Mouse (Mus musculus) heart, adult 11 months (tissue): Measurements from ENCODE around the gene Atg101.
"Not testable (repeated sequence)": the region's sequence is repeated elsewhere in the genome, so short reads cannot be mapped to it uniquely, and the experiment has no call there.

Experiments
- DNase-seq: peaks from one replicate; pipeline ENCODE4 v3.0.0; 2022

The Atg101 gene

DNA sequence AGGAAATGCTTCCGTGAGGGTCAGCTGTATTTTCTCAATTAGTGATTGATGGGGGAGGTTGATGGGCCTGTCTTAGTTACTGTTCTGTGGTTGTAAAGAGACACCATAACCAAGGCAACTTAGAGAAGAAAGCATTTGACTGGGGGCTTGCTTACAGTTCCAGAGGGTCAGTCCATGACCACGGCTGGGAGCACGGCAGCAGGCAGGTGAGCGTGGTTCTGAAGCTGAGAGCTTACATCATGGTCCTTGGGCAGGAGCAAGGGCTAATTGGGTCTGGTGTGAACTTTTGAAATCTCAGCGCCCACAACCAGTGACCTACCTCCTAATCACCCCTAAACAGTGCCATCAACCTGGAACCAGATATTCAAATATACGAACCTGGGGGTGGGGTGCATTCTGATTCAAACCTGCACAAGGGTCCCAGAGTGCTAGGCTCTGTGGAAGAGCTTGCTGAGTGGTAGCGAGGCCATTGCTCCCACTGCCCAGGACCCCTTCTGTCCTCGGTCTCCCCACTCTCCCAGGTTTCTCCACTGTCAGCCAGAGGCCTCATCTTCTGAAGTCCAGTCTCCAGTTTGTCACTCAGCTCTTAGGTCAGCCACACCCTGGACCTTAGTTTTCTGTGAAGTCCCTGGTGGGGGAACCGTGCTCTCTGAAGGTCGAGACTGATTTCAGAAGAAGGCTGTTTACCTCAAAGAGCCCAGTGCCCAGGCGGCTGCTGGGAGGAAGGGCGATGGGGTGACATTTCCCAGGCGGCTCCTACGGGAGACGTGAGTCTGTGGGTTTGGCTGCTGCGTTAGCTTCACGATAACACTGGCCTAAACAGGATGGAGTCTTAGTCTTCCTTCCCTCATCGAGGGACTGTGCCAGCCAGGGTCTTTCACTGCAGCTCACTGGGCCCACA lies 33.1 kb downstream of the Atg101 start:
- DNase-seq: peak; percentile 94

DNA sequence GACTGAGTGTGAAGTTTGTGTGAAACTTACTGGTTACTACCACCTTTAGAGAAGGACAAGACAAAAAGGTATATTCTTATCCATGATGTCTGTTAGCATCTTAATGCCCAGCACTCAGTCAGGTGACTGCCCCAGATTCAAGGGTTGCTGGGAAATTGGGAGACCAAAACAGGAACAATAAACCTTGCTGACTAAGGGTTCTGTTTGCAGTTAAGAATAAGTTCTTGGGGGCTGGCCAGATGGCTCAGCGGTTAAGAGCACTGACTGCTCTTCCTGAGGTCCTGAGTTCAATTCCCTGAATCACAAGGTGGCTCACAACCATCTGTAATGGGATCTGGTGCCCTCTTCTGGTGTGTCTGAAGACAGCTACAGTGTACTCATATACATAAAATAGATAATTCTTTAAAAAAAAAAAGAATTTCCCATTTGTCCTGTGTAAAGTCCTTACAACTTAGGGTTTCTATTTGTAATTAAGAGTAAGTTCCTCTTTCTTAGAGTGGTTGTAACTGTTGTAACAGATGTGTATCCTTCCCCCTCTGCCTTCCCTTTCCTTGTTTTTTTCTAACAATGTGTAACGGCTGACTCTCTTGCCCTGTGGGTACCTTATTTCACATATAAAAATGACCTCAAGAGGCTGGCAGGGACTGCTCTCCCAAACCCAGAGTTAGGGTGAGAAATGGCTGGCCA lies 33.9 kb downstream of the Atg101 start:
- DNase-seq: no peak

DNA sequence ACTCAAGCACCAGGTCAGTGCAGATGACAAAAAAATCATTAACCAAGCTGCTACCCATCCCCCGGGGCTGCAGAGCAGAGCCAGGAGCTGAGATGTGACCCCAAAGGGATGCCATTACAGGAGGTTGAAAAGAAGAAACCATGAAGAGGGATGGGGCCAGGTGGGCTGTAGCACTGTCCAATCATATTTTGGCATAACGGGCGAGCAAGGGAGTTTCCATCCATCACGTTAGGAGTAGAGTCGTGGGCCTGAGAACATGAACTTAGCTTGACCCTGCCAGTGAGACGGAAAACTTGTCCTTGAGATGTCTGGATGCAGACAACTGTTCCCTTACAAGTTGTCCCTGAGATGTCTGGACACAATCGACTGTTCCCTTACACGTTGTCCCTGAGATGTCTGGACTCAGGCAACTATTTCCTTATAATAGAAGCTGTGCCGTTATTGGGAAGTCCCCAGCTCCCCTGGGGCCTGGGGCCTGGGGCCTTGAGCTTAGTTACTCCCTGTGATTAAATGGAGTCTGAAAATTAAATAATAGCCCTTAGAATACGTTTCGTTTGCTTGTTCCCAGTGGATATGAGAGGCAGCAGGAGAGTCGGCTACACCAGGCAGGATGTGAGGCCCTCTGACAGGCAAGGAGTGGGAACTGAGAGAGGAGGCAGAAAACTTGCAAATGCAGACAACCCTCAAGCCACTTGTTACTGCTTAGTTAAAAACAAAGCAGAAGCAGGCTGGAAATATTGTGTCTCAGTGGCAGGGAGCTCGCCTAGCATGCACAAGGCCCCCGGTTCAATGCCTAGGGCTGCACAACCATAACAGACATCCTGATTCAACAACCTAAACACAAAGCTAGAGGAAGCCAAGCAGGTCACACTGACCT lies 35.1 kb downstream of the Atg101 start:
- DNase-seq: peak; percentile 96

DNA sequence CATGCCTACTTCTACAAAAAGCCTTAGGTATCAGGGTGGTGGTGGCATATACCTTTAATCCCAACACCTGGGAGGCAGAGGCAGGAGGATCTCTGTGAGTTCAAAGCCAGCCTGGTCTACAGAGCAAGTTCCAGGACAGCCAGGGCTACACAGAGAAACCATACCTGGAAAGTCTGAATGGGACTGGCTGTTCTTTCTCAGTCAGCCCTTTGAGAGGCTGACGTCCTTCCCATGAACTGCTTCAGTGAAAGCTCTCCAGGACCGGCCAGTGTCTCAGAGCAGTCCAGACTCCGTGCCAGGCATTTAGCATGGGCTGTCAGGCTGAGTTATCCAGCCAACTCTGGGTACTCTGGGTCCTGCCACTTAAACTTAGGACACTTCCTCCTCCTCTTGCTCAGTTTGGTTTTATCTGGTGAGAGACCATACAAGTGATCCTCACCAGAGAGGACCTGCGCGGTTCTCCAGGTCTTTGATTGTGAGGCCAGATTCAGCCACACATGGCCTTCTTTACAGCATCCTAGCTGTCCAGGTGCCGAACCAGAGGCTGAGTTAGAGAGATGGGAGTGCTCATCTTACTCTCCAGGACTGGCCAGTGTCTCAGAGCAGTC lies 36.0 kb downstream of the Atg101 start:
- DNase-seq: peak; percentile 94

DNA sequence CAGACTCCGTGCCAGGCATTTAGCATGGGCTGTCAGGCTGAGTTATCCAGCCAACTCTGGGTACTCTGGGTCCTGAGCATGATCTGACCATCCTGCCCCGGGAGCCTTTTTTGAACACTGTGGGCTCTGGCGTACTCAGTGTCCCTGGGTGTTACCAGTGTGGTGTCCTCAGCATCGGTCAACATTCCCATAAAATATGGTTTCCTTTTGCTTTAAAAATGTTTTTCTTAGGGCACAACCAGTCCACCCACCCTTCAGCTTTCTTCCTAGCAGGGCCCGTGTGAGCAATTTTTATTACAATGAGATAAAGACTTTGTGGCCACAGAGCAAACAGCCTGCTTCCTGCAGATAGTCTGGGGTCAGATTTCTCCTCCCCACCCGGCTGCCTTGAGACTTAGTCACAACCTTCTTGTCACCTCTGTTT lies 36.6 kb downstream of the Atg101 start:
- DNase-seq: peak; percentile 97

DNA sequence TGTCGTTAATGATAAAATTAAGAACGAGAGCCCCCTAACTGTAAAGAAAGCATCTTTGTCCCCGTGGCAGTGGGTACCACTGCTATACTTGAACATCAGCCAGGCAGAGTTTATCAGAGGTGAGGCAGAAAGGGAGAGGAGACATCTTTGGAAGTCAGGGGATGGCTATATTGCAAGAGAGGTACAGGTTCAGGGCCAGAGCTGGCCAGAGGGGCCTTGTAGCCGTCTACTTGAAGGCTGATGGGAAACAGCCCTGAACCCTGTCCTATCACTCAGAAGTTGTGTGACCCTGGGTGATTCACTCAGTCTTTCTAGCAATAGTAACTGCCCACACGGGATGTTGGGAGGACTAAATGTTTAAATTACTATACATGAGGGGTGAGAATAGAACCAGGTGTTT lies 37.1 kb downstream of the Atg101 start:
- peak; percentile 92 for DNase-seq

DNA sequence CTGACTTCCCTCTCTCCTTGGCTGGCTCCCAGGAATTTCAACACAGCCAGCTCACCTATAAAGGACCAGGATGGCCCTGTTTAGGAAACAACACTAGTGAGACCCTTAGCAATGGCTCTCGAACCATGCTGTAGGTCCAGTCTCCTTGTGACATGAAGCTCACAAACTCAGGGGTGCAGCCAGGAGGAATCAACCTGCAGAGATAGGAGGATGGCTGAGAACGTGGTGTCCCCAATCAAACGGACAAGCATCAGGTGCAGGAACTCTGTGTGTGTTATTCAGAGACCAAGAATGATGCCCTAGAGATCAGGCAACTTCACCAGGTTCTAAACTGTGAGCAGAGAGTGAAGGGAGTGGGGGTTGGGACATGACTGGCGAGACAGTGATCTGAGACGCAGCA lies 38.0 kb downstream of the Atg101 start:
- DNase-seq: peak; percentile 86

DNA sequence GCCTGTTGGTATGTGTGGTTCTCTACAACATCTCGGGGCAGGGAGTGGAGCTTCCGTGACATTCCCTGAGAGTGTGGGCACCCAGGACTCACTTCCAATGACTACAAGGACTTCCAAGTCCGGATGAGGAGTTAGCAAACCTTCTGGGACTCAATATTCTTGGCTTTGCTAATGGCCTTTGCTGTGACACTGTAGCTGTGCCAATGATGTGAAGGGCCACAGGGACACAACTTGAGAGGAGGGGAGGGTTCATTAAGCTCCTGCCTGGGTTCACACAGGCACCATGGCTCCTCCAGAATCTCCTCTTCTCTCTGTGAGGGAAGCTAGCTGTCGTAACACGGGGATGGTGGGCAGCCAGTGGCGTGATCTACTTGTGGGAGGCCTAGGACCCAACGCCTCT lies 38.6 kb downstream of the Atg101 start:
- peak; percentile 90 for DNase-seq

DNA sequence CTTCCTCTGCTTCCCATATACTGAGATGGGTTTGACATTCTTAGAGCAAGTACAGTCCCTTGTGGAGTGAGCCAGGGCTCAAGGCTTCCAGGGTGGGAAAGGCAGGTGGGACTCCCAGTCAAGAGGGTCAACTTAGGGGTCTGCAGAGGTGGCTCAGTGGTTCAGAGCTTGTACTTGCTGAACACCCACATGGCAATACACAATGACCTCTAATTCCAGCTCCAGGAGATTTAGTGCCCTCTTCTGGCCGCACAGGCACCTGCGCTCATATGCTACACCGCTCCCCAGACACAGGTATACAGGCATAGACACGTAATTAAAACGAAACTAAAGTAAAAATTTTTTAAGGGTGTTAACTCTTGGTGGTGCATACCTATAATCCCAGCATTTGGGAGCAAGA lies 39.4 kb downstream of the Atg101 start:
- DNase-seq: peak; percentile 87

DNA sequence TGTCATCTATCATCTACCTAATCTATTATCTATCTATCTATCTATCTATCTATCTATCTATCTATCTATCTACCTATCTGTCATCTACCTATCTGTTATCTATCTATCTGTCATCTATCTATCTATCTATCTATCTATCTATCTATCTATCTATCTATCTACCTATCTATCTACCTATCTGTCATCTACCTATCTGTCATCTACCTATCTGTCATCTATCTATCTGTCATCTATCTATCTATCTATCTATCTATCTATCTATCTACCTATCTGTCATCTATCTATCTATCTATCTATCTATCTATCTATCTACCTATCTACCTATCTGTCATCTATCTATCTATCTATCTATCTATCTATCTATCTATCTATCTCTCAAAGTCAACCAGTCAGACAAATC lies 40.3 kb downstream of the Atg101 start:
- DNase-seq: not testable (repeated sequence)

DNA sequence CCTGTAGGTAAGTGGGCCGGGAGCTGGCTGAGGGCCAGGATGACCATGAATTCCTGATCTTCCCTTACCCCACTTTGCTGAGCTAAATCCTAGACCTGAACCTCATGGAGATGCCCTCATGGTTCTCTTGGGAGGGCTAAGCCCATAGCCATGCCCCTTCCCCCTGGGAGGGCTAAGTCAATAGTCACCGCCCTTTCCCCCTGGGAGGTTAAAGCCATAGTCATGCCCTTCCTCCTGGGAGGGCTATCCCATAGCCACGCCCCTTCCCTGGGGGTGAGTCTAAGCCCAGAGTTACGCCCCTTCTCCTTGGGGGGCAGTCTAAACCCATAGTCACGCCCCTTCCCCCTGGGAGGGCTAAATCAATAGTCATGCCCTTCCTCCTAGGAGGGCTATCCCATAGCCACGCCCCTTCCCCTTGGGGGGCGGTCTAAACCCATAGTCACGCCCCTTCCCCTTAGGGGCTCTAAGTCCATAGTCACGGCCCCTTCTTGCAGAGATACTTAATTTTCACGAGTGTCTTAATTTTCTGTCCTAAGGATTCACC lies 42.0 kb downstream of the Atg101 start:
- peak; percentile 93 for DNase-seq

DNA sequence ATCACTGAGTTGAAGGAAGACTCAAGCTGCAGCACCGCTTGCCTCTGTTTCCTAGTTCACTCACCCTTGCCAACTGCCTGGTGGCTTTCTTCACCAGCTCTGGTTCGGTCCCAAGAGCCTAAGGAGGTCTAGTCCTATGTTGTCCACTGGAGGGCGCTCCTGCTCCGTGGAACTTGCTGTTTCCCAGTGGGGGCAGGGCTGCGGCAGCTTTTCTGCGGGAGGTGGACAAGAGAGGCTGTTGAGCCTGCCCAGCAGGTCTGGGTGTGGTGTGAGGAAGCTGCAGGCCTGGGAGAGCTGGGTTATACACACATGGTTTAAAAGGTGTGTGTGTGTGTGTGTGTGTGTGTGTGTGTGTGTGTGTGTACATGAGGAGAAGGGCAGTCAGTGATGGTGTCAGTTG lies 43.2 kb downstream of the Atg101 start:
- peak; percentile 97 for DNase-seq

DNA sequence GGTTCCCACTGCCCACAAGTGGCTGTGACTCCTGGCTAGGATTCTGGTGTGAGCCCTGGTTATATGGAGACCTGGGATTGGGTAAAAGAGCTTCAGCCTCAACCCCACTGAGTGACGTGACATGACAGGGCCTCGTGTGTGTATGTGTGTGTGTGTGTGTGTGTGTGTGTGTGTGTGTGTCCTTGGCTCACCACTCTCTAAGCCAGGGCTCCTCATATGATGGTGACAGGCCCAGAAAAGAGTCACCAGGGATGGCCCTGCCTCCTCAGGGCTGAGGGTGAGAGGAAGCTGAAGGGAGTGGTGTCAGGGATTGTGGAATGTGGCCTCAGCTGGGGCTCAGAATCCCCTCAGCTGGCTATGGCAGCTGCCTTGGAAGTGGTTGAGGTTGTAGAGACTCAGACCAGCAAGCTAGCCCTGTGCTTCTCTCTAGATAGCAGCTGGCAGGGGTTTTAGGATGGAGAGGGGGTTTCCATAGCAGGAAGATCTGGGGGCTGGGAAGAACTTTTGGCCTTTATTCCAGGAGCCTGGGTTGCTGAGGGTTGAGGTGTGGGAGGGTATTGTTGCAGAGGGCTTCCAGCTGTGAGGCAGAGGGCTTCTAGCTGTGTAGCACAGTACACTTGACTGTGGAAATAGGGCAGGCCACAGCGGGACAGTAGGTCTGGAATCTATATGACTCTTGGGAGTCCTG lies 44.9 kb downstream of the Atg101 start:
- peak; percentile 91 for DNase-seq

DNA sequence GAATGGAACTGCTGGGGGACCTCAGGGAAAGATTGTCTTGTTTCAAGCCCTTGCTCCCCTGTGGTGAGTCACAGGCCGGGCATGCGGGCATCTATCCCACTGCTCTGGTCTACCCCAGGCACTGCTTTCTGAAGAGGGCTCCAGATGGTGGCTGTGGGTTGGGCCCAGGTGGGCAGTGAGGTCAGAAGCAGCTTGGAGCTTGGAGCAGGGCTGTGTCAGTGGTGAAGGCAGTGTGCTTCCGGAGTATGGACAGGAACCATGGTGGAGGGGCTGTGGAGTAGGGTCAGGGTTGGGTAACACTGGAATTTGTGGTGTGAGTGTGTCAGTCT lies 45.5 kb downstream of the Atg101 start:
- DNase-seq: peak; percentile 87

DNA sequence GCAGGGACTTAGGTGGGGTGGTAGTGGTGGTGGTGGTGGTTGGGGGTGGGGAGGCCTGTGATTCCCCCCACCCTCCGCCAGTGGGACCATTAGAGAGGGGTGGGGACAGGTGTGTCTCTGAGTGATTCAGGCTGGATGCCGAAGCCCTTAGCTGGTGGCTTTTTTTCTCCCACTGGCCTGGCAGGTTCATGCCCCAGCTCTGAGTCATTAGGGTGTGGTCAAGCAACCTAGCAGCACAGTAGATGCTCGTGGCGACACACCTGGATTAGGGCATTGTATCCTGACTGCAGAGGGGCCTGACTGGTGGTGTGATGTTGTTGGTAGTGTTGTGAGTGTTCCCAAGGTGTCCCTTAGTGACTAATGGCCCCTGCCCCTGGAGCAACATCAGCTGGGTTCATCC lies 47.0 kb downstream of the Atg101 start:
- peak; percentile 87 for DNase-seq

DNA sequence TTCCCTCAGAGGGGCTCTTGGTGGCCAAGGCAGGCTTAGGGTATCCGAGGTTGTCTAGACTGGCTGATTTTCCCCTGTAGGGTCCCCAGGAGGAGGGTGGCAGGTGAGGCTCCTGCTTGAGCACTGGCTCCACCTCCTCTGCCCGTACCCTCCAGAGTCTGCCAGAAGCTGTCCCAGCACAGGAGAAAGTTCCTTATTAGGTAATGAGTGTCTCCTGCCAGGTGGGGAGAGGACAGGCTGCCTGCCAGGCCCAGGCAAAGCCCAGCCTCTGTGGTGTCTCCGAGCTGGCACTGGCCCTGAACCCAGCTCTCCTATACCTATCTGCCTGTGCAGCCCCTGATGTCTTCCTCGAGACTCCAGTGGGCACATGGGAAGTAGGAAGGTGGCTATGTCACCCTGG lies 48.3 kb downstream of the Atg101 start:
- DNase-seq: peak; percentile 94

DNA sequence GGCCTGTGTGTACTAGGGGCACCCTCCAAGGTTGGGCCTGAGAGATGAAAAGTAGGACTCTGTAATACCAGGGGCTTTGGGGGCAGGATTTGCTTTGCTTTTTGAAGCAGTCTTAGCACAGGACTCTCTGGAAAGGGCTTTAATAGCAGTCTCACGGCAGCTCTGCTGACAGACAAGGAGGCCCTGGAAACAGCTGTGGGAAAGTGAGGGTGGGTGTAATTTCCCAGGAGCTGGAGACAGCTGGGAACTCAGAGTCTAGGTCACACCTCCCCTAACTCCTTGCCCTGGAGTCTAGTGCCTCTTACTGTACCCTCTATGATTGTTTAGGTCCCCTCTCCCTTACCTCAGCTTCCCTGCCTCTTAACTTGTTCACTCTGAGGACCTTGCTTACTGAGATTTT lies 49.1 kb downstream of the Atg101 start:
- peak; percentile 76 for DNase-seq

DNA sequence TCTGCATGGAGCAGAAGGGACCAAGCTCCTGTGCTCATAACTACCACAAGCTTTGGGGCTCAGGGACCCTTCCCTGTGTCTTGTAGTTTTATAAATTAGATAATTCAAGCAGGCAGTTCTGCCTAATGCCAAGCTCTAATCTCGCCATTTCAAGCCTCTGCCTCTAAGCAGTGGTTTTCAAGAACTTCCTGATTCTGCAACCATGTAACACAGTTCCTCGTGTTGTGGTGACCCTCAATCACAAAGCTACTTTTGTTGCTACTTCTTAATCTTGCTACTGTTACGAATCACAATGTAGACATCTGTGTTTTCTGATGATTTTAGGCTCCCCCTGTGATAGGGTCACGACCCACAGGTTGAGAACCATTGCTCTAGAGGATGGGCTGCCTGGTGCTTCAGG lies 49.6 kb downstream of the Atg101 start:
- no peak for DNase-seq

DNA sequence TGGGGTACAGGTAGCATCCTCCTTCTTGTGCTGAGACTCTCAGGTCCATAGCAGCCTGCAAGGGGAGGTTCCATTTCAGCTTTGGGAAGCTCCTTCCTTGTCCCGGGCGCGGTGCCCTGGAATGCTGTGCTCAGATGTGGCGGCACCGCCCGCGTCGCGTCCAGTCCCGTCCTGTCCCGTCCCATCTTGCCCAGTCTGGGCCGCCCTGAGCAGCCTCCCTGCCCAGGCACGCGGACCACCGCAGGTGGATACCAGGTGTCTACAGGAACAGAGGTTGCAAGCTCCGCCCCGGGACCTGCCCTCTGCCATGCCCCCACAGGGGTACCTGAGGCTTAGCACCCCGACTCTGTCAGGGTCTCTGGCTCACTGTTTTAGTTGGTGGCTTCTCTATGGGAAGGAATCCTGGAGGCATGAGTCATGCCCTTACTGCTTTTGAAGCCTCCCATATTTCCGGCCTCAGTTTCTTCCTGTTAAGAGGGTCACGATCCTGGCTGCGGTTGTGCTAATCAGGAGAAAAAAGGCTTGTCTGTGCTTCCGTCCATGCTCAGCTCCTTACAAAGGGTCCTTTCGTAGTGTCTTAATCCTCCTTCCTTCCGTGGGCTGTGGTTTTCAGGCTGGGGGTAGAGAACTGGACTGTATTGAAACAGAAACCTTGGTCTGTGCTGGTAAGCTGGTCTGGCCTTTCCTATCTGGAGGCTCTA lies 52.6 kb downstream of the Atg101 start:
- peak; percentile 94 for DNase-seq

DNA sequence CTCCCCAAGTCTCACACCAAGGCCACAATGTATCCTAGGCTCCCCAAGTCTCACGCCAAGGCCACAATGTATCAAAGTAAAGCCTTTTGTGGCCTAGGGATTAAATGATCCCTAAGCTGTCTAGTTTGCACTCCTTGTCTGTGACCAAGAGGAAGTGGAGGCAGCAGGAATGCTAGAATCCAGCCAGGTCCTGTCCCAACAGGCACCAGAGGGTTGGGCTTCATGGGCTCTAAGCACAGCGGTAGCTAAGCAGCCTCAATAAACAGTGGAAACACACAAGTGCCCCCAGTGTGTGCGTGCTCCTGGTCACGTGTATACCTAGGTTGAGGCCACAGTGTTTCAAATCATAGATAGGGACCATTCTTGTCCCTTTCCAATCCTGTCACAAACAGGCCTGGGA lies 54.3 kb downstream of the Atg101 start:
- DNase-seq: peak; percentile 96

DNA sequence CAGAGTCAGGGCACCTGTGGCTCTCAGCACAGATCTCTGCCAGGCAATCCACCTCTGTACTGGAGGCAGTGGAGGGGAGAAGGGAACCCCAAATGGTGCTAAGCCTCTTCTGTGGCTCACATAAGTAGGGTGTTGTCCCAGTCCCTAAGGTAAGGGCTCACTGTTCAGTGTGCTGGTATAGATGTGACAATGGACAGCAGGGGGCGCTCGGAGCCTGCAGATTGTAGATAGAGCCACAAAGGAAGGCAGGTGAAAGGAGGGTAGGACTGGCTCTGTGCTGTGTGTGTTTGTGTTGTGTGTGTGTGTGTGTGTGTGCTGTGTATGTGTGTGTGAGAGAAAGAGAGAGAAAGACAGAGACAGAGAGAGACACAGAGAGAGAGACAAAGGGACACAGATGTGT lies 55.5 kb downstream of the Atg101 start:
- DNase-seq: peak; percentile 96
